In the genomic region with DNA sequence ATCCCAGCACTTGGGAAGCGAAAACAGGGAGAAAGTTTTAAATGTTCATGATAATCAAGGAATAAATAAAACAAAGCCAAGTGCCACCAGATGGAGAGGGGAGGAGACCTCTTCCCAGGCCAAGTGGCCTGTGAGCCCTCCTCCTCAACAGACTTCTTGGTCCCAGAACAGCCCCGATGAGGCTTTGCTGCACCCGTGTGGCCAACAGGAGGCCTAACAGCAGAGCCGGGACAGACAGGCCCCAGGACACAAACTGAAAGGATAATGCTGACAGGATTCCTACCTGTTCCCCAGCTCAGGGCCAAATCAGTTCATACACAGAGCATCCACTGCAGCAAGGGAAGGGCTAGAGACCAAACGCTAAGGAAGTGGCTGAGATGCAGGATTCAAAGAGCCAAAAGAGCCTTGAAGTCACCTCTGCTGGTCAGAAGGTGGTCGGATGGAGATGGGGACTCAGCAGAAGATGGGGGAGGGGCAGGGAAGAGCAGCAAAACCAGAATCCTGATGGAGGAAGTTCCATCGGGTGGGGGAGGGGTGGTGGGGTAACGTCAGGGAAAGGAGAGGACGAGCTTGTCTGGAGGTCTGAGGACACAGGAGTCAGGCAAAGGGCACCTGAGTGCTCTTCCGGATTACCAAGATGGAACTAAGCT, we compare ENCODE assay signal across 8 mouse cellular contexts. TPM values are rescaled to one million over a fixed set of nuclear protein-coding genes. Genes with fewer than 3 reads are reported as not detected.
DNase-seq lines count a peak whose midpoint lies in the region; ATAC-seq and TF ChIP-seq lines count a peak whose summit lies in the region.

No protein-coding gene starts in this region.

- H3K27me3 ChIP-seq in Patski = no peaks in the 10 kb centered on the region
- no peaks in the 10 kb centered on the region for H3K27me3 ChIP-seq in heart, embryonic 16.5 days (ENCODE audit: control insufficient read depth, insufficient read depth, low read length)
- H3K27me3 ChIP-seq in lung, embryonic 15.5 days = no peaks in the 10 kb centered on the region

- peaks cover 9% of the 10 kb centered on the region for H3K4me1 ChIP-seq in heart, embryonic 16.5 days (ENCODE audit: control insufficient read depth, insufficient read depth, low read length)
- H3K4me1 ChIP-seq in lung, embryonic 15.5 days = peaks cover 23% of the 10 kb centered on the region

- no peak overlapping the region for H3K4me2 ChIP-seq in heart, embryonic 16.5 days (ENCODE audit: low read depth, low read length)
- H3K4me2 ChIP-seq in lung, embryonic 15.5 days = no peak overlapping the region

- POLR2A ChIA-PET in Patski (lab: Charles Lee) = no interaction called here

- in situ Hi-C loops in Patski (cut with MboI; ENCODE audit: low pct_unique_long_range_greater_than_20kb) = loop anchor here (5.0 to 25.0 kb wide), 3 partner anchors 210 to 290 kb away; no protein-coding TSS in a partner anchor

- WGBS in heart, embryonic 16.5 days = 30% methylated on average over 10 of the region's 10 CpGs
- 23% methylated on average over 10 of the region's 10 CpGs for WGBS in lung, embryonic 15.5 days

- peaks cover 49% of the 10 kb centered on the region for H3K36me3 ChIP-seq in heart, embryonic 16.5 days (ENCODE audit: control insufficient read depth, insufficient read depth)
- H3K36me3 ChIP-seq in lung, embryonic 15.5 days = peaks cover 48% of the 10 kb centered on the region

- no peak overlapping the region for H3K4me3 ChIP-seq in heart, embryonic 16.5 days (ENCODE audit: low read length)
- H3K4me3 ChIP-seq in lung, embryonic 15.5 days = no peak overlapping the region

- ATAC-seq in Patski = peak; percentile 63
- 0 out of 2 replicates have a peak, but pooled peaks have one; percentile 47 for ATAC-seq in heart, embryonic 16.5 days (replicated peaks; ENCODE audit: extremely low read depth, insufficient read depth, low FRiP score)
- peak; percentile 17; the same call in 1 of the 2 replicates for ATAC-seq in lung, embryonic 15.5 days (ENCODE audit: borderline replicate concordance, extremely low read depth, low FRiP score, low TSS enrichment)
- ATAC-seq in erythroblast, adult 5-6 weeks (replicated peaks; ENCODE audit: low FRiP score, poor library complexity, severe bottlenecking) = no peak

- H3K27ac ChIP-seq in heart, embryonic 16.5 days (ENCODE audit: low read length) = no peak overlapping the region
- peak overlapping the region; percentile 11; the same call in 1 of the 2 replicates for H3K27ac ChIP-seq in lung, embryonic 15.5 days

- DNase-seq in B cell, adult 2 months = peak; percentile 44 to 55
- no peak for DNase-seq in Patski (ENCODE audit: low read depth, low spot score)
- DNase-seq in embryo, embryonic 11.5 days (ENCODE audit: low read depth, low spot score) = peak; percentile 59
- DNase-seq in kidney, postnatal 14 days = peak; percentile 71
- peak; percentile 80 for DNase-seq in retina, embryonic 14.5 days (ENCODE audit: low spot score)

- TF ChIP-seq CTCF in Patski (IDR thresholded peaks at IDR 0.05) = peak; percentile 90

- CTCF ChIA-PET in Patski (lab: Charles Lee) = interaction anchor here (0.9 to 7.1 kb wide), 10 partner anchors 11 to 295 kb away, joined by 3 to 53 read pairs (median 4); no protein-coding TSS in a partner anchor

- no peaks in the 10 kb centered on the region for H3K9me3 ChIP-seq in heart, embryonic 16.5 days (replicated peaks; ENCODE audit: control insufficient read depth, low read length)
- H3K9me3 ChIP-seq in lung, embryonic 15.5 days = no peaks in the 10 kb centered on the region

- no peak overlapping the region for H3K9ac ChIP-seq in heart, embryonic 16.5 days (ENCODE audit: low read length)
- H3K9ac ChIP-seq in lung, embryonic 15.5 days = no peak overlapping the region

RNA-seq across cellular contexts. Expression of a gene that starts 51.9 kb away (rescaled TPM):
- 0.03 TPM for polyA plus RNA-seq in Patski (2021)
- polyA plus RNA-seq in heart, embryonic 16.5 days (2015; fragmentation: Nextera tagmentation; extraction: Ambion mirVana) = 0.47 and 0.62 TPM in 2 replicates
- 0.24 and 0.60 TPM in 2 replicates for polyA plus RNA-seq in lung, embryonic 15.5 days (2015; fragmentation: Nextera tagmentation; extraction: Ambion mirVana)
- total RNA-seq in erythroblast, adult 5-6 weeks (2015; ENCODE audit: low replicate concordance) = 1.0 TPM in 1 of 2 replicates, not detected in the other
- 1.1 TPM in 1 of 2 replicates, not detected in the other for total RNA-seq in erythroblast, adult 5-6 weeks (2017; ENCODE audit: low replicate concordance)
